Mouse (Mus musculus): ENCODE measurements around the gene Nod1.

DNA sequence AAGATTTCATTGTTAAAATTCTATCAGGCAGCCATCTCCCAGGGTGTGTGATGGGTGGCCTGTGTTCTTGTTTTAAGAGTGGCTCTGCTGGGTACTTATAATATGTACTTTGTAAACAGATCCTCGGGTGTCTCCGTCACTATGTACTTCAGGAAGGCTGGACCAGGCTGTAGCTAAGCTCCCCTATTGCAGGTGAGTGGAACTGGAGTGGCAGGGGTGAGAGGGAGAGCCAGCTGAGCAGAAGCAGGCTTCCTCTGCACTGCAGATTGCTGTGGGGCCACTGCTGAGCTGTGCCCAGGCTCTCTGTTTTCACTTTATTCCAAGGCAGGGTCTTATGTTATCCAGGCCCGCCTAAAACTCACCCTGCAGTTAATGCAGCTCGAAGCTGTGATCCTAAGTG lies 30.0 kb upstream of the Nod1 start:
- TF ChIP-seq CTCF (IDR thresholded peaks at IDR 0.05; ENCODE audit: low read depth) (no peak), EP300 (IDR thresholded peaks at IDR 0.05; ENCODE audit: low read depth) (no peak)

Measured in liver, embryonic 14.5 days (tissue).